Mouse (Mus musculus): ENCODE results near the gene Parn. TPM values are rescaled to one million over a fixed set of nuclear protein-coding genes. Genes with fewer than 3 reads are reported as not detected.

The Parn gene
- polyA plus RNA-seq, 1 experiment from 2014 or later: 44.1 TPM

DNA sequence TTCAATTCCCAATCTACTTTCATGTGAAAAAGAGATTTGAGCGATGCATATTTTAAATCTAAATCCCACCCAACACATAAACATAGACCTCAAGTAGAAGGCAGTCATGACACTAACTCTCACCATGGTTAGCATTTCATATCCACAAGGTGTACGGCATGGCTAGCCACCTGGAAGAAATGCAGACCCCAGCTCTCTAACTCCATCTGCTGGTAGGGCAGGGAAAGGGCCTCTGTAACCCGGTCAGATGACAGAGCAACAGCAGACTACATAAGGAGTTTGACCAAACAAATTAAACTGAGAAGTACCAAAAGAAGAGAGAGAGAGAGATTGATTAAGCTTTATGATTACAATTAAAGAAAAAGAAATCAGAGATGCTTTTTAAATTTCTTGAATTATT is 87.2 kb downstream of the Parn start:
- Histone ChIP-seq H3K4me1 (ENCODE audit: control insufficient read depth, insufficient read depth, low read length) (no peaks in the 10 kb centered on the region), H3K4me2 (no peak overlapping the region), H3K9me3 (ENCODE audit: control insufficient read depth, low read length) (no peaks in the 10 kb centered on the region), H3K27ac (ENCODE audit: low read depth, low read length) (no peak overlapping the region), H3K4me3 (ENCODE audit: low read depth, low read length) (no peak overlapping the region), H3K9ac (ENCODE audit: low read length) (no peak overlapping the region), H3K27me3 (ENCODE audit: control insufficient read depth, insufficient read depth, low read length) (no peaks in the 10 kb centered on the region), H3K36me3 (ENCODE audit: control insufficient read depth, insufficient read depth, low read length) (no peaks in the 10 kb centered on the region)
- WGBS: 88% methylated on average over 3 of the region's 3 CpGs
- no peak for ATAC-seq (ENCODE audit: low FRiP score)
- DNase-seq (ENCODE audit: low spot score, missing footprints): peak; percentile 45

DNA sequence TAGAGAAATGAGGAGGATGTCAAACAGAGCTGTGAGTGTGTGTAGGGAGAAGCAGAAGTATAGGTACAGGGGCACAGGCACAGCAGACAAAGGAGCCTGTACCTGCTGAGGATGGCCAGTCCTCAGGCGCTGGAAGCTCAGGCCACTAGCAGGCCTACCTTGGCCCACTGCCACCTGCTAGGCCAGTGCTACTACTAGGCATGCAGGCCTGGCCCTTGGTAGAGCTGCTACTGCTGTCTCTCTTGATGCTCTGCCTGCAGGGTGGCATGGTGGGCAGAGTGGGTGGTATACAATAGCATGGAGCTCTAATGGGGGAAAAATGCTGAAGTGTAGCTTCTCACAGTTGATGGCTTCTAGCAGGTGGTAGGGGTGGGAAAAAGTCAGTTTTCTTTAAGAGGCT is 88.0 kb downstream of the Parn start:
- Histone ChIP-seq H3K4me1 (ENCODE audit: control insufficient read depth, insufficient read depth, low read length) (no peaks in the 10 kb centered on the region), H3K4me2 (no peak overlapping the region), H3K9me3 (ENCODE audit: control insufficient read depth, low read length) (no peaks in the 10 kb centered on the region), H3K9ac (ENCODE audit: low read length) (no peak overlapping the region), H3K27ac (ENCODE audit: low read depth, low read length) (no peak overlapping the region), H3K4me3 (ENCODE audit: low read depth, low read length) (no peak overlapping the region), H3K36me3 (ENCODE audit: control insufficient read depth, insufficient read depth, low read length) (no peaks in the 10 kb centered on the region), H3K27me3 (ENCODE audit: control insufficient read depth, insufficient read depth, low read length) (no peaks in the 10 kb centered on the region)
- 85% methylated on average over 1 of the region's 1 CpGs for WGBS
- peak; percentile 66 for DNase-seq (ENCODE audit: low spot score, missing footprints)
- ATAC-seq (ENCODE audit: low FRiP score): no peak

- Histone ChIP-seq H3K9me3 (ENCODE audit: control insufficient read depth, low read length) (no peaks in the 10 kb centered on the region), H3K27me3 (ENCODE audit: control insufficient read depth, insufficient read depth, low read length) (no peaks in the 10 kb centered on the region), H3K4me1 (ENCODE audit: control insufficient read depth, insufficient read depth, low read length) (no peaks in the 10 kb centered on the region), H3K36me3 (ENCODE audit: control insufficient read depth, insufficient read depth, low read length) (no peaks in the 10 kb centered on the region), H3K27ac (ENCODE audit: low read depth, low read length) (no peak overlapping the region), H3K9ac (ENCODE audit: low read length) (no peak overlapping the region), H3K4me3 (ENCODE audit: low read depth, low read length) (no peak overlapping the region), H3K4me2 (no peak overlapping the region)
- WGBS: 89% methylated on average over 4 of the region's 4 CpGs
- DNase-seq (ENCODE audit: low spot score, missing footprints) (peak; percentile 14), ATAC-seq (ENCODE audit: low FRiP score) (no peak)
Measured at GRCm38 (mm10) chr16:13575306-13575705, 92.7 kb downstream of the Parn start.

DNA sequence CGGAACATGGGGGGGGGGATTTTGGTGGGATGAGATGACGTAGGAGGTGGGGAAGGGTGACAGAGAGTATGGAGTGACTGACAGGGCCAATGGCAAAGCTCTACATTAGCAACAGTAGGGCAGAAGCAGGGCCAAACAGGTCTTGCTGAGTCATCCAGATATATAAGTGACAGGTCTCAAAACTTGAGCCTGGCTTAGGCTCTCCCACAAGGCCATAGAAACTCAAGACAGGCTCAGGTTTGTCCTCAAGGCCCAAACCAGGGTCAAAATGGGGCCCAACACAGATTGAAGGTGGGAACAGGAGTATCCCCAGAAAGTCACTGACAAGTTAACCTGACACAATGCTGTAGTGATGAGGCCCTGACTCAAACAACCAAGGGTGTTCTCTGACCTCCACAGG is 99.7 kb downstream of the Parn start:
- ATAC-seq (ENCODE audit: low FRiP score) (no peak), DNase-seq (ENCODE audit: low spot score, missing footprints) (peak; percentile 57)
- H3K27ac ChIP-seq (ENCODE audit: low read depth, low read length): no peak overlapping the region
- no peak overlapping the region for H3K4me3 ChIP-seq (ENCODE audit: low read depth, low read length)
- 94% methylated on average over 2 of the region's 2 CpGs for WGBS
- no peak overlapping the region for H3K4me2 ChIP-seq
- no peaks in the 10 kb centered on the region for H3K36me3 ChIP-seq (ENCODE audit: control insufficient read depth, insufficient read depth, low read length)
- no peaks in the 10 kb centered on the region for H3K4me1 ChIP-seq (ENCODE audit: control insufficient read depth, insufficient read depth, low read length)
- no peak overlapping the region for H3K9ac ChIP-seq (ENCODE audit: low read length)
- H3K27me3 ChIP-seq (ENCODE audit: control insufficient read depth, insufficient read depth, low read length): no peaks in the 10 kb centered on the region
- H3K9me3 ChIP-seq (ENCODE audit: control insufficient read depth, low read length): no peaks in the 10 kb centered on the region

DNA sequence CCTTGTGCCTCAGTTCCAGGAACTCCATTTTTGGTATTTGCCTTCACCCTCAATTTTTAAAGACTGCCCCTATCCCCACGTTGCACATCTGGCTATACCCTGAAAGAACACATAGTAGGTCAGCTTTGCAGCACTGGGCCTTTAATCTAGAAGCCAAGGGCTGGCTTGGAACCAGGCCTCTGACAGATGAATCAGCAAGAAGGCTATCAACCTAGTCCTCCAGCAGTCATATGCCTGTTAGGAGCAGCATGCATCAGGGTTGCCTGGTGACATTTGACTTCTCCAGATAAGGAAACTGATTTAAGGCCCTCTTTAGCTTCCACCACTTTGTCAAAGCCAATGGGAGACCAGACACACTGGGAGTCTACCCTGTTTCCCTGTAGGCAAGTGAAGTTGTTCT is 100.4 kb downstream of the Parn start:
- Histone ChIP-seq H3K4me2 (no peak overlapping the region), H3K4me3 (ENCODE audit: low read depth, low read length) (no peak overlapping the region), H3K36me3 (ENCODE audit: control insufficient read depth, insufficient read depth, low read length) (no peaks in the 10 kb centered on the region), H3K9ac (ENCODE audit: low read length) (no peak overlapping the region), H3K9me3 (ENCODE audit: control insufficient read depth, low read length) (no peaks in the 10 kb centered on the region), H3K27ac (ENCODE audit: low read depth, low read length) (no peak overlapping the region), H3K4me1 (ENCODE audit: control insufficient read depth, insufficient read depth, low read length) (no peaks in the 10 kb centered on the region), H3K27me3 (ENCODE audit: control insufficient read depth, insufficient read depth, low read length) (no peaks in the 10 kb centered on the region)
- ATAC-seq (ENCODE audit: low FRiP score): no peak
- DNase-seq (ENCODE audit: low spot score, missing footprints): peak; percentile 49
- 79% methylated on average over 1 of the region's 1 CpGs for WGBS

GRCm38 (mm10) chr16:13566351-13566750 is 101.6 kb downstream of the Parn start:
- ATAC-seq (ENCODE audit: low FRiP score): no peak
- Histone ChIP-seq H3K27ac (ENCODE audit: low read depth, low read length) (no peak overlapping the region), H3K4me1 (ENCODE audit: control insufficient read depth, insufficient read depth, low read length) (no peaks in the 10 kb centered on the region), H3K9ac (ENCODE audit: low read length) (no peak overlapping the region), H3K27me3 (ENCODE audit: control insufficient read depth, insufficient read depth, low read length) (no peaks in the 10 kb centered on the region), H3K4me2 (no peak overlapping the region), H3K9me3 (ENCODE audit: control insufficient read depth, low read length) (no peaks in the 10 kb centered on the region), H3K36me3 (ENCODE audit: control insufficient read depth, insufficient read depth, low read length) (no peaks in the 10 kb centered on the region), H3K4me3 (ENCODE audit: low read depth, low read length) (no peak overlapping the region)
- peak; percentile 44 for DNase-seq (ENCODE audit: low spot score, missing footprints)
- 85% methylated on average over 6 of the region's 6 CpGs for WGBS

DNA sequence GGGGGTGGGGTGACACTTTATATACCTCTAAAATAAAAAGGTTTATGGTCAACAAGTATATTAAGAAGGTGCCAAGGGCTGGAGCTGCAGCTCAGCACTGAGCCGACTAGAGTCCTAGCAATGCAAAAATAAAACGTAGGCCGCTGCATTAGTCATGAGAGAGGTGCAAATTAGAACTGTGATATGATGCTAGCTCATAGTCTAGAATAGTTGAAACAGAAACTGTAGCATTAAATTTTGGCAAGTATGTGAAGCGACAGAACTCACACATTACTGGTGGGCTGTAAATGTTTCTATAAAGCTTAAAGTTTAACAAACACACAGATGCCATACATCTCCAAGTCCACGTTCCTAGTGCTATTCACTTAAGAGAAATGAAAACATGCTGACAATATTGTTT is 102.7 kb downstream of the Parn start:
- ATAC-seq (ENCODE audit: low FRiP score): no peak

DNA sequence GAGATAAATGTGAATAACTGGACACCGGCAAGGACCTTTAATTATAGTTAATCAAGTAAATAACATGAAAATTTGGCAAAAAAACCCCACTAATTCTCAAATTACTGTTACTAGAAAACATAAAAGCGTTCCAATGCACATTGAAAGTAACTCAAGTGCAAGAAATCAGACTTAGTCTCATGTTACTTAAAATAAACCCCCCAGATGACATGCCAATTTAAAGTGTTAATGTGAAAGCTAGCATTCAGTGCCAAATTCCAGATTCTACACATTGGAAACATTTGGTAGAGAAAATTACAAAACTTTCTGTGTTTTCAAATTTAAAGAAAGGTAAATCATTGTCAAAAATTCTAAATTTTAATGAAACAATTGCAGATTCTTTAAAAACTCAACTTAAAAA is 110.2 kb downstream of the Parn start:
- peak; percentile 51 for DNase-seq (ENCODE audit: low spot score, missing footprints)
- no peaks in the 10 kb centered on the region for H3K4me1 ChIP-seq (ENCODE audit: control insufficient read depth, insufficient read depth, low read length)
- H3K36me3 ChIP-seq (ENCODE audit: control insufficient read depth, insufficient read depth, low read length): no peaks in the 10 kb centered on the region
- H3K4me3 ChIP-seq (ENCODE audit: low read depth, low read length): no peak overlapping the region
- WGBS: 89% methylated on average over 2 of the region's 2 CpGs
- no peaks in the 10 kb centered on the region for H3K9me3 ChIP-seq (ENCODE audit: control insufficient read depth, low read length)
- H3K27me3 ChIP-seq (ENCODE audit: control insufficient read depth, insufficient read depth, low read length): no peaks in the 10 kb centered on the region
- H3K9ac ChIP-seq (ENCODE audit: low read length): no peak overlapping the region
- no peak overlapping the region for H3K4me2 ChIP-seq
- no peak overlapping the region for H3K27ac ChIP-seq (ENCODE audit: low read depth, low read length)
- ATAC-seq (ENCODE audit: low FRiP score): no peak

More for the DNA sequence above, 102.7 kb downstream of the Parn start:
- DNase-seq (ENCODE audit: low spot score, missing footprints): peak; percentile 28
- Histone ChIP-seq H3K9me3 (ENCODE audit: control insufficient read depth, low read length) (no peaks in the 10 kb centered on the region), H3K4me2 (no peak overlapping the region), H3K27me3 (ENCODE audit: control insufficient read depth, insufficient read depth, low read length) (no peaks in the 10 kb centered on the region), H3K27ac (ENCODE audit: low read depth, low read length) (no peak overlapping the region), H3K4me3 (ENCODE audit: low read depth, low read length) (no peak overlapping the region), H3K9ac (ENCODE audit: low read length) (no peak overlapping the region), H3K4me1 (ENCODE audit: control insufficient read depth, insufficient read depth, low read length) (no peaks in the 10 kb centered on the region), H3K36me3 (ENCODE audit: control insufficient read depth, insufficient read depth, low read length) (no peaks in the 10 kb centered on the region)
- 91% methylated on average over 5 of the region's 5 CpGs for WGBS

- Histone ChIP-seq H3K4me2 (no peak overlapping the region), H3K36me3 (ENCODE audit: control insufficient read depth, insufficient read depth, low read length) (no peaks in the 10 kb centered on the region)
- DNase-seq (ENCODE audit: low spot score, missing footprints): no peak
Measured at GRCm38 (mm10) chr16:13556954-13557470, 111.0 kb downstream of the Parn start.

DNA sequence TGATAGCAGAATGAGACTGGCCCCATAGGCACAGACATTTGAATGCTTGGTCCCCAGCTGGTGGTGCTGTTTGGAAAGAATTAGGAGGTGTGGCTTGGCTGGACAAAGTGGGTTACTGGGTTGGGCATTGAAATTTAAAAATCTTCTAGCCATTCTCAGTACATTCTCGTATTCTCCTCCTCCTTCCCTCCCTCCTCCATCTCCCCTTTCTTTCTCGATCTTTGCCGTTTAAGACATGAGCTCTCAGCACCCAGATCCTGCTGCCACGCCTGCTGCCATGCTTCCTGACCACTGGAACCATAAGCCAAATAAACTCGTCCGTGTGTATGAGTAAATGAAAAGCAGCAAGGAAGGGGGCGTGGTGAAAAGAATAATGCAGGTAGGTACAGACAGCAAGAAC is 111.5 kb downstream of the Parn start:
- Histone ChIP-seq H3K4me2 (no peak overlapping the region), H3K36me3 (ENCODE audit: control insufficient read depth, insufficient read depth, low read length) (no peaks in the 10 kb centered on the region), H3K9me3 (ENCODE audit: control insufficient read depth, low read length) (no peaks in the 10 kb centered on the region), H3K27me3 (ENCODE audit: control insufficient read depth, insufficient read depth, low read length) (no peaks in the 10 kb centered on the region), H3K4me3 (ENCODE audit: low read depth, low read length) (no peak overlapping the region), H3K27ac (ENCODE audit: low read depth, low read length) (no peak overlapping the region), H3K4me1 (ENCODE audit: control insufficient read depth, insufficient read depth, low read length) (no peaks in the 10 kb centered on the region), H3K9ac (ENCODE audit: low read length) (no peak overlapping the region)
- DNase-seq (ENCODE audit: low spot score, missing footprints): peak; percentile 69
- no peak for ATAC-seq (ENCODE audit: low FRiP score)
- 91% methylated on average over 7 of the region's 7 CpGs for WGBS

More at GRCm38 (mm10) chr16:13556954-13557470, 111.0 kb downstream of the Parn start:
- Histone ChIP-seq H3K27ac (ENCODE audit: low read depth, low read length) (no peak overlapping the region), H3K9me3 (ENCODE audit: control insufficient read depth, low read length) (no peaks in the 10 kb centered on the region), H3K4me3 (ENCODE audit: low read depth, low read length) (no peak overlapping the region), H3K9ac (ENCODE audit: low read length) (no peak overlapping the region), H3K27me3 (ENCODE audit: control insufficient read depth, insufficient read depth, low read length) (no peaks in the 10 kb centered on the region), H3K4me1 (ENCODE audit: control insufficient read depth, insufficient read depth, low read length) (no peaks in the 10 kb centered on the region)
- 90% methylated on average over 9 of the region's 9 CpGs for WGBS
- no peak for ATAC-seq (ENCODE audit: low FRiP score)
